ENCODE assay signal across 8 mouse cellular contexts in the genomic region with DNA sequence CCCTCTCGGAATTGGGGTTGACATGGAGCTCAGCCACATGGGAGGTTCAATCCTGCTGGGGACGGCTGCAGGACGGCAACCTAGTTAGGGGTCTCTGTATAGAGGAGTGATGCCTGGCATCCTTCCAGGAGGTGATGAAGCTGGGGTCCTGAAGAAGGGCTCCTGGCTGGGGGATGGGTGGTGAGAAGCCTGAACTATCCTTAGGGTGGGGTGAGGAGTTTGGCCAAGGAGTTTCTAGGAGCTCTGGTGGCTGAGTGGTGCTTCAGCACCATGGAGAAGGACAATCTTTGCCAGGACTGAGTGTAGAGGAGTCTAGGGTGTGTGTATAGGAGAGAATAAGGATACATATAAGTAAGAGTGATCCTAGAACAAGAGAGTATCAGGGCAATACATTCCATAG. TPM values are rescaled to one million over a fixed set of nuclear protein-coding genes. Genes with fewer than 3 reads are reported as not detected.
DNase-seq lines count a peak whose midpoint lies in the region; ATAC-seq lines count a peak whose summit lies in the region.

No protein-coding gene starts in this region.

- 0 out of 2 replicates have a peak, but pooled peaks have one; percentile 15 for ATAC-seq in heart, embryonic 15.5 days (replicated peaks; ENCODE audit: insufficient number of reproducible peaks, insufficient read depth, low FRiP score, low read depth)
- ATAC-seq in activated CD4-positive, CD25-positive, alpha-beta regulatory T cell, adult 4 months, result no peak

- H3K9me3 ChIP-seq in heart, embryonic 15.5 days (replicated peaks), result no peaks in the 10 kb centered on the region

- no peaks in the 10 kb centered on the region for H3K36me3 ChIP-seq in heart, embryonic 15.5 days
- H3K36me3 ChIP-seq in splenic B cell, adult 2 months (ENCODE audit: control insufficient read depth, insufficient read depth, low read length, poor library complexity, severe bottlenecking), result no peaks in the 10 kb centered on the region

- no peak for DNase-seq in heart, postnatal 25 days (ENCODE audit: low spot score)
- peak; percentile 26 for DNase-seq in thymus, postnatal 0 days (ENCODE audit: low spot score)
- no peak for DNase-seq in thymus, postnatal 25 days
- DNase-seq in induced T-regulatory cell, adult 2 months (ENCODE audit: low read depth), result peak; percentile 46
- DNase-seq in splenic B cell, adult 2 months (ENCODE audit: low read depth, low spot score), result peak; percentile 36
- no peak for DNase-seq in adrenal gland, postnatal 25 days

- H3K4me3 ChIP-seq in heart, embryonic 15.5 days, result no peak overlapping the region

- intact Hi-C loops in heart, postnatal 25 days (cut with DNase I), result no loop called here

- peaks cover 70% of the 10 kb centered on the region for H3K27me3 ChIP-seq in heart, embryonic 15.5 days
- no peaks in the 10 kb centered on the region for H3K27me3 ChIP-seq in splenic B cell, adult 2 months (ENCODE audit: control insufficient read depth, insufficient read depth, low read length, poor library complexity, severe bottlenecking)

- WGBS in heart, embryonic 15.5 days, result 43% methylated on average over 3 of the region's 3 CpGs

- no peaks in the 10 kb centered on the region for H3K4me1 ChIP-seq in heart, embryonic 15.5 days (replicated peaks)

- no peak overlapping the region for H3K4me2 ChIP-seq in heart, embryonic 15.5 days

- H3K27ac ChIP-seq in heart, embryonic 15.5 days, result no peak overlapping the region

- no peak overlapping the region for H3K9ac ChIP-seq in heart, embryonic 15.5 days

RNA-seq across cellular contexts. Expression of a gene that starts 0.6 kb away (rescaled TPM):
- 16.3 and 21.9 TPM in 2 replicates for polyA plus RNA-seq in heart, embryonic 15.5 days (2015; fragmentation: Nextera tagmentation; extraction: Ambion mirVana)
- total RNA-seq in heart, postnatal 25 days (2021), result 10 to 100 TPM; 63.6 to 65.9 TPM
- 5.7 and 7.9 TPM in 2 replicates for polyA plus RNA-seq in thymus, postnatal 0 days (2015; fragmentation: Nextera tagmentation; extraction: Ambion mirVana)
- polyA plus RNA-seq in activated CD4-positive, CD25-positive, alpha-beta regulatory T cell, adult 4 months (2017; shearing (Covaris generic)), result 10 to 100 TPM; 13.4 to 18.5 TPM
- total RNA-seq in adrenal gland, postnatal 25 days (2021), result 161 and 169 TPM in 2 replicates

RNA-seq across cellular contexts. Expression of a gene that starts 11.4 kb away (rescaled TPM):
- not detected in 2 replicates for polyA plus RNA-seq in heart, embryonic 15.5 days (2015; fragmentation: Nextera tagmentation; extraction: Ambion mirVana)
- not detected for total RNA-seq in heart, postnatal 25 days (2021)
- polyA plus RNA-seq in thymus, postnatal 0 days (2015; fragmentation: Nextera tagmentation; extraction: Ambion mirVana), result 1.1 TPM in 1 of 2 replicates, not detected in the other
- 10 to 100 TPM; 15.9 to 22.1 TPM for polyA plus RNA-seq in activated CD4-positive, CD25-positive, alpha-beta regulatory T cell, adult 4 months (2017; shearing (Covaris generic))
- 4.2 TPM in 1 of 2 replicates, not detected in the other for total RNA-seq in adrenal gland, postnatal 25 days (2021)

Comparison
In these comparisons a context has a peak if more than half of its experiments do, and no peak if none do; other contexts are left out.
1. DNase-seq: peak in thymus, postnatal 0 days (single experiment), induced T-regulatory cell, adult 2 months (single experiment) and splenic B cell, adult 2 months (single experiment); none in heart, postnatal 25 days (single experiment), thymus, postnatal 25 days (single experiment) and adrenal gland, postnatal 25 days (single experiment).